Mouse (Mus musculus) midbrain, embryonic 12.5 days (tissue): Measurements from ENCODE around the gene Smim9. TPM values are rescaled to one million over a fixed set of nuclear protein-coding genes. Genes with fewer than 3 reads are reported as not detected.
A peak's percentile ranks its signal among the peaks of the same experiment; 100 is the strongest.
"Not testable (repeated sequence)": the region's sequence is repeated elsewhere in the genome, so short reads cannot be mapped to it uniquely, and the experiment has no call there.

Experiments used
- ATAC-seq: fragments of 200-750 bp; cut with Nextera tagmentation; 2 replicates; pipeline ENCODE4 v1.8.0; 2017; ENCODE audit warnings: low read depth, moderate TSS enrichment, moderate library complexity; ENCODE audit not compliant: low FRiP score
- H3K27ac ChIP-seq: fragments of 300-500 bp; sonication (generic); replicated peaks from 2 replicates; pipeline ENCODE4 v1.5.1; 2016; ENCODE audit warnings: mild to moderate bottlenecking
- H3K27me3 ChIP-seq: fragments of 300-500 bp; sonication (generic); 2 replicates; pipeline ENCODE4 v1.6.1; 2016; ENCODE audit warnings: mild to moderate bottlenecking
- H3K36me3 ChIP-seq: fragments of 300-500 bp; sonication (generic); 2 replicates; pipeline ENCODE4 v1.6.1; 2016
- H3K4me1 ChIP-seq: fragments of 300-500 bp; sonication (generic); 2 replicates; pipeline ENCODE4 v1.6.1; 2016
- H3K4me2 ChIP-seq: fragments of 300-500 bp; sonication (generic); replicated peaks from 2 replicates; pipeline ENCODE4 v1.6.1; 2016; ENCODE audit warnings: mild to moderate bottlenecking, moderate library complexity
- H3K4me3 ChIP-seq: fragments of 300-500 bp; sonication (generic); 2 replicates; pipeline ENCODE4 v1.5.1; 2016; ENCODE audit warnings: mild to moderate bottlenecking
- H3K9ac ChIP-seq: fragments of 300-500 bp; sonication (generic); replicated peaks from 2 replicates; pipeline ENCODE4 v1.6.1; 2016; ENCODE audit warnings: mild to moderate bottlenecking, moderate library complexity
- H3K9me3 ChIP-seq: fragments of 300-500 bp; sonication (generic); 2 replicates; pipeline ENCODE4 v1.6.1; 2016; ENCODE audit warnings: mild to moderate bottlenecking
- WGBS: fragments of 180-500 bp; shearing (Covaris S2); methylation state at CpG from one replicate; pipeline ENCODE4 v1.1.7; 2016; 5-methylcytosine and 5-hydroxymethylcytosine counted together
- polyA plus RNA-seq: library from polyadenylated mRNA; unstranded; fragments of >200 nt; fragmentation: Nextera tagmentation; extraction: Ambion mirVana; gene quantifications from 2 replicates; pipeline ENCODE4 v1.2.1, GENCODE M21; 2016

The Smim9 gene
- polyA plus RNA-seq = not detected in 2 replicates

DNA sequence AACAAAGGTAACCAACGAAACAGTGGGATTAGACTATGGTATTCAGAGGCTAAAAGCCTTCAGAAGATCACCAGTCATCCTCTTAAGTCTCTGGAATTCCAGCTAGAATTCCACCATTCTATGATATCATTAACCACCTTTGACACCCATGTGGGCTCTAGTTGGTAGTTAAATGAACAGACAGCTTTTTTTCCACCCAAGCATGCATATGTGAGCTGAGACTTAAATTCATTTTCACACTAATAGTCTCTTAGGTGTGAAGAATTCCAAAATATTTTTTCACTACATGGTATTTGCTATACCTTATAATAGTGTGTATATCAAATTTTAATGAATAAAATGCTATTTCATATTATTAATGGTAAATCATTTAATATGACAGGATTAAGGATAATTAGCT, at the start of gene Smim9:
Gene Smim9, minus strand, starts transcription at position 101 of the 400 bp plus-strand sequence.
- Histone ChIP-seq H3K27me3 (no peaks in the 10 kb centered on the region), H3K27ac (no peak within 1 kb of the TSS), H3K4me1 (no peaks in the 10 kb centered on the region), H3K4me3 (no peak within 1 kb of the TSS), H3K36me3 (no peaks in the 10 kb centered on the region), H3K9me3 (no peaks in the 10 kb centered on the region), H3K4me2 (no peak within 1 kb of the TSS), H3K9ac (no peak within 1 kb of the TSS)
- ATAC-seq = no peak
- 53% methylated on average over 1 of the region's 1 CpGs for WGBS

DNA sequence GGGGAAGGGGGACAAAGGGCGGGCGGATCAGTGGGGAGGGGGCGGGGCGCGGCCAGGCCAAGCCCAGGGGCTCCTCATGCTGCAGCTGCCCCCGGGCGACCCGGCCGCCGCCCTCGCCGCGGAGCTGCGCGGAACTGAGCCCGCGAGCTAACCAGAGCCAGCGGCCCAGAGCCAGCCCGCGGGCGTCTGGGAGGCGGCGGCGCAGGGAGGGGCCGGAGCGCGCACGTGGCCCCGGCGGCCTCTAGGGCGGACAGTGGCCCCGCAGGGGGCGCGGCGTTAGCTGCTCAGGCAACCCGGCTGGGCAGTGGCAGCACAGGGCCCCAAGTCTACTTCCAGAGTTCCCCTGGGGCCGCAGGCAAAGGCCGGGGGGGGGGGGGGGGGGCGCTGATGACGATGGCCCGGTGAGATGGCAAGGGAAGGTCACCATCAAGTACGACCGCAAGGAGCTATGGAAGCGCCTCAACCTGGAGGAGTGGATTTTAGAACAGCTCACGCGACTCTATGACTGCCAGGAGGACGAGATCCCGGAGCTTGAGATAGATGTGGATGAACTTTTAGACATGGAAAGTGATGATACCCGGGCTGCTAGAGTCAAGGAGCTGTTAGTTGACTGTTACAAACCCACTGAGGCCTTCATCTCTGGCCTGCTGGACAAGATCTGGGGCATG, 7.9 kb downstream of the Smim9 start:
- H3K4me2 ChIP-seq = peak overlapping the region; percentile 52
- no peaks in the 10 kb centered on the region for H3K9me3 ChIP-seq
- H3K27me3 ChIP-seq = no peaks in the 10 kb centered on the region
- H3K27ac ChIP-seq = no peak overlapping the region
- H3K9ac ChIP-seq = peak overlapping the region; percentile 52
- H3K4me3 ChIP-seq = peak overlapping the region; percentile 46
- peak; percentile 89 for ATAC-seq
- WGBS = 29% methylated on average over 29 of the region's 49 CpGs
- H3K4me1 ChIP-seq = no peaks in the 10 kb centered on the region
- H3K36me3 ChIP-seq = no peaks in the 10 kb centered on the region

GRCm38 (mm10) chrX:75152249-75152648, 11.3 kb downstream of the Smim9 start:
- Histone ChIP-seq H3K4me3 (no peak overlapping the region), H3K9me3 (no peaks in the 10 kb centered on the region), H3K4me1 (no peaks in the 10 kb centered on the region), H3K27ac (no peak overlapping the region), H3K36me3 (no peaks in the 10 kb centered on the region), H3K4me2 (no peak overlapping the region), H3K9ac (no peak overlapping the region), H3K27me3 (no peaks in the 10 kb centered on the region)
- WGBS = 68% methylated on average over 1 of the region's 1 CpGs
- no peak for ATAC-seq

DNA sequence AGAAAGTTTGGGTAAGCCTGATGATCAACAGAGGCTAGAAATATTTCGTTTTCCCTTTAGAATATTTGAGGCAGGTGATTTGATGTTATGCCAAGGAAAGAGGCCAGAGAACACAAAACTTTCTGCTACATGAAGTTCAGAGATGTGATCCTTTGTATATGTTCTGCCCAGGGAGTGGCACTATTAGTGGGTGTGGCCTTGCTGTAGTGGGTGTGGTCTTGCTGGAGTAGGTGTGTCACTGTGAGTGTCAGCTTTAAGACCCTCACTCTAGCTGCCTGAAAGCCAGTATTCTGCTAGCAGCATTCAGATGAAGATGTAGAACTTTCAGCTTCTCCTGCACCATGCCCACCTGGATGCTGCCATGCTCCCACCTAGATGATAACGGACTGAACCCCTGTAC, 13.3 kb downstream of the Smim9 start:
- WGBS = 81% methylated on average over 2 of the region's 2 CpGs
- ATAC-seq = no peak
- no peak overlapping the region for H3K27ac ChIP-seq
- H3K9ac ChIP-seq = no peak overlapping the region
- H3K36me3 ChIP-seq = no peaks in the 10 kb centered on the region
- H3K4me1 ChIP-seq = no peaks in the 10 kb centered on the region
- no peak overlapping the region for H3K4me2 ChIP-seq
- H3K9me3 ChIP-seq = no peaks in the 10 kb centered on the region
- no peaks in the 10 kb centered on the region for H3K27me3 ChIP-seq
- H3K4me3 ChIP-seq = no peak overlapping the region

DNA sequence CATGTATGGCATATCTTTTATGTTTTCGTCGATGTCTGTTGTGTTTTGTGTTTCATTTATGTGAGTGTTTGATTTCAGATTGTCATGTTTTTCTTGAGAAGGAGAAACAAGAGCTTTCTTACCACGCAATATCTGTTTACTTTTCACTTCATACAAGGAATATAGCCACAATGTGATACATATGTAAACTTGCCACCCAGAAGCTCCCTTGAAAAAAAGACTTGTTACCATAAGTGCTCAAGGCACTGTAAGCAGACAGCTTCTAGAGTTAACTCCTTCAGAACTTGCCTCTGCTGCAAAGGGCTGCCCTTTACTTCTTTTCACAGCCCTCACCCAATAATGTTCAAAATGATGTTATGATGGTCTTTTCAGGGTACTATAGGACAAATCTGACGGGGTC, 15.2 kb downstream of the Smim9 start:
- no peak overlapping the region for H3K4me2 ChIP-seq
- 82% methylated on average over 4 of the region's 4 CpGs for WGBS
- ATAC-seq = no peak
- no peaks in the 10 kb centered on the region for H3K4me1 ChIP-seq
- no peak overlapping the region for H3K27ac ChIP-seq
- no peak overlapping the region for H3K4me3 ChIP-seq
- H3K36me3 ChIP-seq = no peaks in the 10 kb centered on the region
- H3K27me3 ChIP-seq = no peaks in the 10 kb centered on the region
- H3K9ac ChIP-seq = no peak overlapping the region
- H3K9me3 ChIP-seq = no peaks in the 10 kb centered on the region

GRCm38 (mm10) chrX:75143124-75143555, 20.4 kb downstream of the Smim9 start:
- H3K27ac ChIP-seq, H3K4me1 ChIP-seq, H3K9ac ChIP-seq, H3K9me3 ChIP-seq, H3K36me3 ChIP-seq, H3K27me3 ChIP-seq: not testable (repeated sequence)
- ATAC-seq = peak; percentile 68
- Histone ChIP-seq H3K4me2 (peak overlapping the region; percentile 55), H3K4me3 (peak overlapping the region; percentile 39)
- 22% methylated on average over 24 of the region's 42 CpGs for WGBS

- H3K27me3 ChIP-seq = no peaks in the 10 kb centered on the region
- no peak for ATAC-seq
- H3K9me3 ChIP-seq = no peaks in the 10 kb centered on the region
- WGBS = 95% methylated on average over 2 of the region's 2 CpGs
- no peaks in the 10 kb centered on the region for H3K4me1 ChIP-seq
- H3K36me3 ChIP-seq = no peaks in the 10 kb centered on the region
- H3K4me2 ChIP-seq = no peak overlapping the region
- no peak overlapping the region for H3K9ac ChIP-seq
- H3K27ac ChIP-seq = no peak overlapping the region
- H3K4me3 ChIP-seq = no peak overlapping the region
Measured at GRCm38 (mm10) chrX:75138182-75138581, 25.4 kb downstream of the Smim9 start.

DNA sequence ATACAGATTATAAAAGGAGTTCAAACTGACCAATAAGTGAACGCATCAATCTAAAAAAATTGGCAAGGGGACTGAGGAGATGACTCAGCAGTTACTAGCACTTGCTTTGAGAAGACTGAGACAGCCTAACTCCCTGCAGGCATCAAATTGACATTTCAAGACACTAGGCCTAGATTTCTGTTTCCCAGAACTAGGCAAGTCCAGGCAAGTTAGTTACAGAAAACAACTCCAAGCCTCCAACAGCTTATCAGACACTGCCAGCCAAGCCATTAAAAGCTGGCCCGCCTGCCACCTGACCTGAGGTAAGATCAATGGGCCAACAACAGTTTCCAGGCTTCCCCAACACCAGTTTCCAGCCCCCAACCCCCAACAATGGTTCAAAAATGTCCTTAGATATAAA, 25.8 kb downstream of the Smim9 start:
- Histone ChIP-seq H3K4me2 (no peak overlapping the region), H3K4me1 (no peaks in the 10 kb centered on the region), H3K27ac (no peak overlapping the region), H3K9ac (no peak overlapping the region), H3K4me3 (no peak overlapping the region), H3K27me3 (no peaks in the 10 kb centered on the region), H3K9me3 (no peaks in the 10 kb centered on the region), H3K36me3 (no peaks in the 10 kb centered on the region)
- no peak for ATAC-seq
- WGBS = 83% methylated on average over 2 of the region's 2 CpGs

DNA sequence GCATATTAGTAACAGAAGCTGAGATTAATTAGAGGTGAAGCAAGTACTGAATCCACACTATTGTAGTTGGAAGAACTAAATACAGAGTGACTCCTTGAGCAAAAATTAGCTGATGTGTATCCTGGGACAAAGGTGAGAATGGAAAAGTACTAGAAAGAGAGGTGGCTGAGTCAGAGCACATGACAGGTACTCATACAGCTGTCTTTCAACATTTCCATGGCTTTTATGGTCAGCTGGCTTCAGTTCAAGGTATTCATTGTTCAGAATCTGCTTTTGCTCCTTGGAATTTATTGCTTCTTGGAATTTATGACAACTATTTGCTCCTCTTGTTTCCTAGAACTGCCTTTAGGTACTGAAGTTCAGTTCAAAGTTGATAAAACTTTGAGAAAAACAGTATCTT, 26.6 kb downstream of the Smim9 start:
- no peaks in the 10 kb centered on the region for H3K27me3 ChIP-seq
- H3K4me2 ChIP-seq = no peak overlapping the region
- no peak overlapping the region for H3K27ac ChIP-seq
- H3K4me1 ChIP-seq = no peaks in the 10 kb centered on the region
- H3K9ac ChIP-seq = no peak overlapping the region
- H3K4me3 ChIP-seq = no peak overlapping the region
- H3K36me3 ChIP-seq = no peaks in the 10 kb centered on the region
- H3K9me3 ChIP-seq = no peaks in the 10 kb centered on the region
- no peak for ATAC-seq

GRCm38 (mm10) chrX:75130467-75131160, 33.0 kb downstream of the Smim9 start, which contains the start of gene Mpp1:
Gene Mpp1, minus strand, starts transcription at chrX:75131016.
- Histone ChIP-seq H3K36me3 (no peaks in the 10 kb centered on the region), H3K4me1 (no peaks in the 10 kb centered on the region), H3K27ac (0 out of 2 replicates have a peak within 1 kb of the TSS, but pooled peaks have one; percentile 35), H3K9ac (peak within 1 kb of the TSS; percentile 57), H3K4me2 (peak within 1 kb of the TSS; percentile 57), H3K4me3 (peak within 1 kb of the TSS; percentile 46), H3K9me3 (no peaks in the 10 kb centered on the region), H3K27me3 (no peaks in the 10 kb centered on the region)
- 21% methylated on average over 36 of the region's 36 CpGs for WGBS
- peak; percentile 100 for ATAC-seq

- Histone ChIP-seq H3K9me3 (no peaks in the 10 kb centered on the region), H3K9ac (no peak overlapping the region), H3K4me3 (no peak overlapping the region), H3K4me2 (no peak overlapping the region), H3K4me1 (no peaks in the 10 kb centered on the region), H3K36me3 (no peaks in the 10 kb centered on the region), H3K27me3 (no peaks in the 10 kb centered on the region), H3K27ac (no peak overlapping the region)
- ATAC-seq = no peak
- WGBS = 56% methylated on average over 2 of the region's 2 CpGs
Measured at GRCm38 (mm10) chrX:75129474-75129873, 34.1 kb downstream of the Smim9 start.

GRCm38 (mm10) chrX:75128333-75128980, 35.1 kb downstream of the Smim9 start:
- H3K27me3 ChIP-seq = no peaks in the 10 kb centered on the region
- no peak overlapping the region for H3K4me2 ChIP-seq
- no peaks in the 10 kb centered on the region for H3K36me3 ChIP-seq
- no peak overlapping the region for H3K27ac ChIP-seq
- no peaks in the 10 kb centered on the region for H3K4me1 ChIP-seq
- no peak overlapping the region for H3K9ac ChIP-seq
- no peak for ATAC-seq
- no peak overlapping the region for H3K4me3 ChIP-seq
- no peaks in the 10 kb centered on the region for H3K9me3 ChIP-seq
